ENCODE assay signal across 15 mouse cellular contexts in genomic region chr10:9642077-9642476, GRCm38 (mm10). TPM values are rescaled to one million over a fixed set of nuclear protein-coding genes. Genes with fewer than 3 reads are reported as not detected.
DNase-seq lines count a peak whose midpoint lies in the region; ATAC-seq lines count a peak whose summit lies in the region.
"Had no signal": no experiment of that assay in that cellular context is flagged by ENCODE, and none has a peak within 500 bp of the region (broad histone marks: within the 10 kb centered on the region; RNA-seq: fewer than 3 reads in every experiment).

No protein-coding gene starts in this region.

- no peaks in the 10 kb centered on the region for H3K27me3 ChIP-seq in heart, embryonic 15.5 days
- H3K27me3 ChIP-seq in hindbrain, embryonic 16.5 days (replicated peaks; ENCODE audit: control insufficient read depth, insufficient read depth, low read length) = no peaks in the 10 kb centered on the region
- H3K27me3 ChIP-seq: midbrain, embryonic 12.5 days; stomach, embryonic 15.5 days had no signal

- H3K9me3 ChIP-seq in heart, embryonic 15.5 days (replicated peaks) = no peaks in the 10 kb centered on the region
- H3K9me3 ChIP-seq in hindbrain, embryonic 16.5 days (ENCODE audit: control insufficient read depth, low read length) = no peaks in the 10 kb centered on the region
- H3K9me3 ChIP-seq: limb, embryonic 10.5 days; midbrain, embryonic 12.5 days; stomach, embryonic 15.5 days had no signal

- ATAC-seq in heart, embryonic 15.5 days (replicated peaks; ENCODE audit: insufficient number of reproducible peaks, insufficient read depth, low FRiP score, low read depth) = no peak
- no peak for ATAC-seq in hindbrain, embryonic 16.5 days

- H3K9ac ChIP-seq in heart, embryonic 15.5 days = no peak overlapping the region
- no peak overlapping the region for H3K9ac ChIP-seq in hindbrain, embryonic 16.5 days (ENCODE audit: low read depth, low read length)
- H3K9ac ChIP-seq: liver, embryonic 14.5 days; midbrain, embryonic 12.5 days; stomach, embryonic 15.5 days had no signal

- H3K4me2 ChIP-seq in heart, embryonic 15.5 days = 0 out of 2 replicates have a peak overlapping the region, but pooled peaks have one; percentile 15
- H3K4me2 ChIP-seq in hindbrain, embryonic 16.5 days (ENCODE audit: low read length) = no peak overlapping the region
- H3K4me2 ChIP-seq: midbrain, embryonic 12.5 days; stomach, embryonic 15.5 days had no signal

- peak; percentile 19 for DNase-seq in layer of hippocampus, adult 9-11 months
- no peak for DNase-seq in layer of hippocampus, postnatal 36 days
- peak; percentile 58 to 84 for DNase-seq in left cerebral cortex, postnatal 25 days (ENCODE audit: low spot score in 2 of 2)
- DNase-seq in neural tube, embryonic 10.5 days (ENCODE audit: extremely low spot score, low spot score) = no peak
- DNase-seq in spleen, postnatal 10 days (ENCODE audit: low spot score in 2 of 2) = no peak
- DNase-seq: adrenal gland, adult 2 months; kidney, adult 11 months; kidney, postnatal 4 days; retina, postnatal 1 day had no signal

- 47% methylated on average over 4 of the region's 4 CpGs for WGBS in heart, embryonic 15.5 days
- WGBS in hindbrain, embryonic 16.5 days = 89% methylated on average over 4 of the region's 4 CpGs

- peak overlapping the region; percentile 45; the same call in 1 of the 2 replicates for H3K27ac ChIP-seq in heart, embryonic 15.5 days
- no peak overlapping the region for H3K27ac ChIP-seq in hindbrain, embryonic 16.5 days (ENCODE audit: low read depth, low read length)
- H3K27ac ChIP-seq: limb, embryonic 10.5 days; liver, embryonic 14.5 days; midbrain, embryonic 12.5 days; stomach, embryonic 15.5 days had no signal

- no peaks in the 10 kb centered on the region for H3K36me3 ChIP-seq in heart, embryonic 15.5 days
- H3K36me3 ChIP-seq in hindbrain, embryonic 16.5 days (ENCODE audit: control insufficient read depth, insufficient read depth, low read length) = no peaks in the 10 kb centered on the region
- H3K36me3 ChIP-seq: limb, embryonic 10.5 days; midbrain, embryonic 12.5 days; stomach, embryonic 15.5 days had no signal

- peaks cover 34% of the 10 kb centered on the region for H3K4me1 ChIP-seq in heart, embryonic 15.5 days (replicated peaks)
- H3K4me1 ChIP-seq in hindbrain, embryonic 16.5 days (ENCODE audit: control insufficient read depth, insufficient read depth, low read depth, low read length) = peaks cover 5% of the 10 kb centered on the region; the same call in 1 of the 2 replicates
- H3K4me1 ChIP-seq: stomach, embryonic 15.5 days had no signal

- intact Hi-C loops in left cerebral cortex, postnatal 25 days (cut with DNase I) = loop anchor here (5.0 kb wide), 1 partner anchor 55 kb away; no protein-coding TSS in a partner anchor

- H3K4me3 ChIP-seq in heart, embryonic 15.5 days = no peak overlapping the region
- H3K4me3 ChIP-seq in hindbrain, embryonic 16.5 days (ENCODE audit: low read length) = no peak overlapping the region
- H3K4me3 ChIP-seq: limb, embryonic 10.5 days; midbrain, embryonic 12.5 days; stomach, embryonic 15.5 days had no signal

RNA-seq across cellular contexts. Expression of gene Samd5, which starts 32.9 kb away (rescaled TPM):
- total RNA-seq in layer of hippocampus, postnatal 36 days (2021) = 10 to 100 TPM; 12.6 to 12.9 TPM
- polyA plus RNA-seq in heart, embryonic 15.5 days (2015; fragmentation: Nextera tagmentation; extraction: Ambion mirVana) = 2.7 and 3.5 TPM in 2 replicates
- 10 to 100 TPM; 10.0 to 10.6 TPM for total RNA-seq in left cerebral cortex, postnatal 25 days (2021)
- 3.9 and 4.4 TPM in 2 replicates for polyA plus RNA-seq in hindbrain, embryonic 16.5 days (2015; fragmentation: Nextera tagmentation; extraction: Ambion mirVana)

Comparison
In these comparisons a context has a peak if more than half of its experiments do, and no peak if none do; other contexts are left out.
1. DNase-seq: peak in layer of hippocampus, adult 9-11 months (single experiment) and left cerebral cortex, postnatal 25 days (2 of 2); none in layer of hippocampus, postnatal 36 days (0 of 2), neural tube, embryonic 10.5 days (single experiment) and spleen, postnatal 10 days (0 of 2).